Comparison of ENCODE assay signal across 8 mouse cellular contexts in genomic region chr4:134734629-134735081, GRCm38 (mm10). TPM values are rescaled to one million over a fixed set of nuclear protein-coding genes. Genes with fewer than 3 reads are reported as not detected.
DNase-seq lines count a peak whose midpoint lies in the region; ATAC-seq and TF ChIP-seq lines count a peak whose summit lies in the region.

No protein-coding gene starts in this region.

- no peak; the same call in 1 of the 2 replicates for TF ChIP-seq CTCF in kidney, postnatal 0 days (IDR thresholded peaks at IDR 0.05; ENCODE audit: low read depth)

- no peak overlapping the region for H3K4me3 ChIP-seq in embryonic facial prominence, embryonic 14.5 days (ENCODE audit: low read depth, low read length)
- no peak overlapping the region for H3K4me3 ChIP-seq in kidney, postnatal 0 days (replicated peaks; ENCODE audit: low read depth, low read length)

- H3K9me3 ChIP-seq in embryonic facial prominence, embryonic 14.5 days (ENCODE audit: control insufficient read depth, low read length): no peaks in the 10 kb centered on the region
- H3K9me3 ChIP-seq in kidney, postnatal 0 days (replicated peaks; ENCODE audit: low read length): no peaks in the 10 kb centered on the region

- ATAC-seq in embryonic facial prominence, embryonic 14.5 days (ENCODE audit: low read depth): peak; percentile 23; the same call in 1 of the 2 replicates
- ATAC-seq in kidney, postnatal 0 days (replicated peaks; ENCODE audit: low FRiP score, low read depth): peak; percentile 8; the same call in 1 of the 2 replicates
- ATAC-seq in megakaryocyte, adult 5-6 weeks (ENCODE audit: poor library complexity, severe bottlenecking): peak; percentile 73

- 46% methylated on average over 9 of the region's 9 CpGs for WGBS in embryonic facial prominence, embryonic 14.5 days
- 57% methylated on average over 9 of the region's 9 CpGs for WGBS in kidney, postnatal 0 days

- DNase-seq in urinary bladder, postnatal 14 days (ENCODE audit: low spot score): peak; percentile 62
- no peak for DNase-seq in urinary bladder, adult 2 months (ENCODE audit: low spot score)
- DNase-seq in embryonic facial prominence, embryonic 14.5 days (ENCODE audit: low spot score): peak; percentile 70
- DNase-seq in kidney, postnatal 0 days (ENCODE audit: low spot score): no peak
- no peak for DNase-seq in embryo, embryonic 9.5 days (ENCODE audit: extremely low spot score)
- DNase-seq in frontal cortex, adult 2 months (ENCODE audit: extremely low spot score in 1 of 2, low spot score in 1 of 2): no peak
- DNase-seq in embryo, embryonic 11 days: no peak

- H3K27me3 ChIP-seq in embryonic facial prominence, embryonic 14.5 days (replicated peaks; ENCODE audit: control insufficient read depth, insufficient read depth, low read length): no peaks in the 10 kb centered on the region
- no peaks in the 10 kb centered on the region for H3K27me3 ChIP-seq in kidney, postnatal 0 days (ENCODE audit: insufficient read depth, low read length)

- H3K4me1 ChIP-seq in embryonic facial prominence, embryonic 14.5 days (ENCODE audit: control insufficient read depth, insufficient read depth, low read length): peaks cover 57% of the 10 kb centered on the region
- peaks cover 12% of the 10 kb centered on the region for H3K4me1 ChIP-seq in kidney, postnatal 0 days (replicated peaks; ENCODE audit: insufficient read depth, low read length)

- H3K27ac ChIP-seq in embryonic facial prominence, embryonic 14.5 days (replicated peaks; ENCODE audit: low read depth, low read length): peak overlapping the region; percentile 62
- H3K27ac ChIP-seq in kidney, postnatal 0 days: peak overlapping the region; percentile 62

- H3K36me3 ChIP-seq in embryonic facial prominence, embryonic 14.5 days (ENCODE audit: control insufficient read depth, insufficient read depth, low read length): no peaks in the 10 kb centered on the region
- H3K36me3 ChIP-seq in kidney, postnatal 0 days (ENCODE audit: insufficient read depth, low read length): no peaks in the 10 kb centered on the region

- H3K4me2 ChIP-seq in embryonic facial prominence, embryonic 14.5 days (ENCODE audit: low read depth, low read length): no peak overlapping the region
- H3K4me2 ChIP-seq in kidney, postnatal 0 days (ENCODE audit: low read length): peak overlapping the region; percentile 24; the same call in 1 of the 2 replicates

- no peak overlapping the region for H3K9ac ChIP-seq in embryonic facial prominence, embryonic 14.5 days (ENCODE audit: low read depth, low read length)
- no peak overlapping the region for H3K9ac ChIP-seq in kidney, postnatal 0 days (ENCODE audit: low read depth, low read length)

RNA-seq across cellular contexts. Expression of gene Man1c1, which starts 30.6 kb away (rescaled TPM):
- polyA plus RNA-seq in urinary bladder, adult 2 months (2012; rRNA removed): 7.3 and 12.7 TPM in 2 replicates
- polyA plus RNA-seq in embryonic facial prominence, embryonic 14.5 days (2014; fragmentation: Nextera tagmentation; extraction: Ambion mirVana): 5.1 and 6.5 TPM in 2 replicates
- 3.2 and 3.4 TPM in 2 replicates for polyA plus RNA-seq in kidney, postnatal 0 days (2015; fragmentation: Nextera tagmentation; extraction: Ambion mirVana)
- total RNA-seq in megakaryocyte, adult 5-6 weeks (2015): 28.0 and 33.1 TPM in 2 replicates
- 14.1 and 16.9 TPM in 2 replicates for total RNA-seq in megakaryocyte, adult 5-6 weeks (2017)
- polyA plus RNA-seq in frontal cortex, adult 2 months (2012; rRNA removed): 17.2 and 20.6 TPM in 2 replicates

RNA-seq across cellular contexts. Expression of gene Ldlrap1, which starts 33.2 kb away (rescaled TPM):
- 17.9 and 21.4 TPM in 2 replicates for polyA plus RNA-seq in urinary bladder, adult 2 months (2012; rRNA removed)
- 22.5 and 22.9 TPM in 2 replicates for polyA plus RNA-seq in embryonic facial prominence, embryonic 14.5 days (2014; fragmentation: Nextera tagmentation; extraction: Ambion mirVana)
- polyA plus RNA-seq in kidney, postnatal 0 days (2015; fragmentation: Nextera tagmentation; extraction: Ambion mirVana): 21.2 and 21.3 TPM in 2 replicates
- 13.8 and 16.0 TPM in 2 replicates for total RNA-seq in megakaryocyte, adult 5-6 weeks (2015)
- total RNA-seq in megakaryocyte, adult 5-6 weeks (2017): 7.6 and 9.6 TPM in 2 replicates
- 2.8 and 2.9 TPM in 2 replicates for polyA plus RNA-seq in frontal cortex, adult 2 months (2012; rRNA removed)

Comparison
In these comparisons a context has a peak if more than half of its experiments do, and no peak if none do; other contexts are left out.
1. DNase-seq: peak in urinary bladder, postnatal 14 days (single experiment) and embryonic facial prominence, embryonic 14.5 days (single experiment); none in urinary bladder, adult 2 months (single experiment), kidney, postnatal 0 days (single experiment), embryo, embryonic 9.5 days (single experiment), frontal cortex, adult 2 months (0 of 2) and embryo, embryonic 11 days (single experiment).
2. ATAC-seq: peak in every context shown above with its lines; median percentile 73 in megakaryocyte, adult 5-6 weeks; 23 in embryonic facial prominence, embryonic 14.5 days; 8 in kidney, postnatal 0 days.